Mouse (Mus musculus) ES-Bruce4 (cell line): ENCODE measurements around the gene Polr2g. TPM values are rescaled to one million over a fixed set of nuclear protein-coding genes. Genes with fewer than 3 reads are reported as not detected.

Experiments used
- H3K27ac ChIP-seq: 2 replicates; pipeline ENCODE4 v1.5.1; 2012; ENCODE audit warnings: low read length, inconsistent platforms; ENCODE audit not compliant: insufficient read depth
- H3K27me3 ChIP-seq: 2 replicates; pipeline ENCODE4 v1.6.1; 2012; ENCODE audit warnings: mild to moderate bottlenecking, low read length, inconsistent platforms; ENCODE audit not compliant: control insufficient read depth, poor library complexity, insufficient read depth, severe bottlenecking
- H3K36me3 ChIP-seq: 2 replicates; pipeline ENCODE4 v1.6.1; 2012; ENCODE audit warnings: inconsistent platforms, mild to moderate bottlenecking, low read length, moderate library complexity; ENCODE audit not compliant: control insufficient read depth, poor library complexity, insufficient read depth, severe bottlenecking
- H3K4me1 ChIP-seq: one replicate; pipeline ENCODE4 v1.8.1; 2011; ENCODE audit warnings: low read length; ENCODE audit not compliant: control insufficient read depth, insufficient read depth
- H3K4me3 ChIP-seq: 2 replicates; pipeline ENCODE4 v1.5.1; 2011; ENCODE audit warnings: low read depth, mild to moderate bottlenecking, low read length
- H3K9ac ChIP-seq: 2 replicates; pipeline ENCODE4 v1.6.1; 2012; ENCODE audit warnings: low read depth, mild to moderate bottlenecking, inconsistent platforms; ENCODE audit not compliant: poor library complexity, severe bottlenecking
- H3K9me3 ChIP-seq: replicated peaks from 2 replicates; pipeline ENCODE4 v1.6.1; 2012; ENCODE audit warnings: mild to moderate bottlenecking, low read length, inconsistent platforms; ENCODE audit not compliant: control insufficient read depth, poor library complexity, insufficient read depth, severe bottlenecking
- CTCF ChIP-seq: IDR thresholded peaks from one replicate; pipeline ENCODE4 v1.8.1; 2011; ENCODE audit warnings: low read depth, low read length
- EP300 ChIP-seq: IDR thresholded peaks from 2 replicates; pipeline ENCODE4 v1.6.1; 2011; ENCODE audit warnings: low read depth, low read length; ENCODE audit not compliant: insufficient read depth
- POLR2A ChIP-seq: IDR thresholded peaks from one replicate; pipeline ENCODE4 v1.8.1; 2011; ENCODE audit warnings: low read length; ENCODE audit not compliant: insufficient read depth
- polyA plus RNA-seq: library from polyadenylated mRNA; stranded (reverse); fragments of >200 nt; gene quantifications from 2 replicates; pipeline ENCODE4 v1.2.4, GENCODE M21; 2011; ENCODE audit warnings: low read depth; ENCODE audit not compliant: missing spikeins, insufficient read depth, insufficient read length

Gene Polr2g
- polyA plus RNA-seq, 1 experiment = 103 TPM

DNA sequence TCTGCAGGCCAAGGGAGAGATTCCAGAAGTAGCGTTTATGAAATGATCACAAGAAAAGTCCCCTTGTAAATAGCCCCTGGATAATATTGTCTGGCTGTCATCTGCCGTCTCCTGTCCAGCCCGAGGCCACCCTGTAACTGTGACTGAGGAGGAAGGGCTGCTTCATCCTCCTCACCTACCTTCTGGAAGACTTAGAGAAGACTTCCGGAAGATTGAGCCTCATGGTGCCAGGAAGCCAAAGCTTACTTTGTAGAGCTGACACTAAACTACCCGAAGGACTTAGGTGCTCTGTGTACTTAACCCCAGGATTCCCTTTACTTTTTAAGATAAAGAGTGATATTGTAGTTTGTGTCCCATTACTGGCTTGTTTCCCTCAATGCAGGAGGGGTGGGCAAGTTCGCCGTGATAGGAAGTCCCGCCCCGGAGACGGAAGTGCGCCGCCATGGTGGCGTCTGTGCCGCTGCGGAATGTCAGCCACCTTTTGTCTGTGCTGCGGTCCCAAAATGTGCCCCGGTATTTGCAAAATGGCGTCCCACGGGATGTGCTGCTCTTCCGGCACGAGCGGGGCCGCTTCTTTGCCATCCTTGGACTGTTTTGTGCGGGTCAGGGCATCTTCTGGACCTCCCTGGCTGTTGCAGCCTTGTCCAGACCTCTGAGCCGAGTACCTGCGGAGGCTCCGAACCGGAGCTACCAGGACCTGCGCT lies 27.7 kb downstream of the Polr2g start, which contains the start of gene Tmem223:
Tmem223 (plus strand) TSS at position 430 of the 704 bp plus-strand sequence.
- Histone ChIP-seq H3K9ac (peak within 1 kb of the TSS; percentile 75), H3K4me3 (peak within 1 kb of the TSS; percentile 94), H3K27me3 (no peaks in the 10 kb centered on the region), H3K4me1 (no peaks in the 10 kb centered on the region), H3K36me3 (peaks cover 37% of the 10 kb centered on the region), H3K9me3 (no peaks in the 10 kb centered on the region), H3K27ac (peak within 1 kb of the TSS; percentile 37)
- TF ChIP-seq CTCF (no peak), POLR2A (peak; percentile 94), EP300 (no peak)

- no peak for TF ChIP-seq CTCF
- no peak for TF ChIP-seq EP300
- no peak for TF ChIP-seq POLR2A
- Histone ChIP-seq H3K36me3 (peaks cover 67% of the 10 kb centered on the region), H3K4me3 (no peak overlapping the region), H3K4me1 (no peaks in the 10 kb centered on the region), H3K9ac (no peak overlapping the region), H3K27me3 (no peaks in the 10 kb centered on the region), H3K9me3 (peaks cover 16% of the 10 kb centered on the region), H3K27ac (no peak overlapping the region)
Measured at GRCm38 (mm10) chr19:8765562-8765961, 32.8 kb downstream of the Polr2g start.

GRCm38 (mm10) chr19:8763276-8763675 lies 35.1 kb downstream of the Polr2g start:
- Histone ChIP-seq H3K4me1 (no peaks in the 10 kb centered on the region), H3K27me3 (no peaks in the 10 kb centered on the region), H3K9me3 (peaks cover 16% of the 10 kb centered on the region), H3K4me3 (no peak overlapping the region), H3K36me3 (peaks cover 58% of the 10 kb centered on the region), H3K27ac (no peak overlapping the region), H3K9ac (no peak overlapping the region)
- TF ChIP-seq EP300 (no peak), POLR2A (no peak), CTCF (no peak)

DNA sequence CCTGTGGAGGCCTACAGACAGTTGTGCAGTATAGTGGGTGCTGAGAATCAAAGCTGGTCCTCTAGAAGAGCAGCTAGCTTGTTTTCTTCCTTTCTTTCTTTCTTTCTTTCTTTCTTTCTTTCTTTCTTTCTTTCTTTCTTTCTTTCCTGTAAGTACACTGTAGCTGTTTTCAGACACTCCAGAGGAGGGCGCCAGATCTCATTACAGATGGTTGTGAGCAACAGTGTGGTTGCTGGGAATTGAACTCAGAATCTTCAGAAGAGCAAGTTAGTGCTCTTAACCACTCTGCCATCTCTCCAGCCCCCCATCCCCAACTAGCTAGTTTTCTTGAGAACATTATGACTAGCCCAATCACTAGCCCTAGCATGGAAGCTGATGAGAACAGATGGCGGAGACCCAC lies 37.6 kb downstream of the Polr2g start:
- Histone ChIP-seq H3K36me3 (peaks cover 36% of the 10 kb centered on the region), H3K27ac (no peak overlapping the region), H3K27me3 (no peaks in the 10 kb centered on the region), H3K9me3 (peaks cover 16% of the 10 kb centered on the region), H3K4me1 (no peaks in the 10 kb centered on the region), H3K4me3 (no peak overlapping the region), H3K9ac (no peak overlapping the region)
- TF ChIP-seq EP300 (no peak), POLR2A (no peak), CTCF (peak; percentile 1)

DNA sequence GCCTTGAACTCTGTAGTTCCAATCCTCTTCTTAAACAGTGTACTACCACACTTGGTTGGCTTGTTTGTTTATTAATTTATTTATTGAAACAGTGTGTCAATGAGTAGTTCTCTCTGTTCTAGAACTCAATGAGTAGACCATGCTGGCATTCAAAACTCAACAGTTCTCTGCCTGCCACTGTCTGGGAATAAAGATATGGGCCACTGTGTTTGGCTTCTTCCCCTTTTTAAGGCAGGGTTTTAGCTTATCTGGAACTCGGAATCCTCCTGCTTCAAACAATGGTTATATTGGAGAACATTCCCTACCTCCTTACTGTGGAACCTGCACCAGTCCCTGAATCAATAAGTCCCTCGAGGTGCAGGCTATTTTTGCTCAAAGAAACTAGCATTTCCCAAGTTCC lies 39.5 kb downstream of the Polr2g start:
- no peak overlapping the region for H3K27ac ChIP-seq
- peaks cover 20% of the 10 kb centered on the region for H3K36me3 ChIP-seq
- H3K4me3 ChIP-seq = no peak overlapping the region
- H3K27me3 ChIP-seq = no peaks in the 10 kb centered on the region
- no peak for TF ChIP-seq EP300
- TF ChIP-seq POLR2A = no peak
- TF ChIP-seq CTCF = no peak
- peak overlapping the region; percentile 95; the same call in 1 of the 2 replicates for H3K9ac ChIP-seq
- peaks cover 2% of the 10 kb centered on the region; the same call in 1 of the 2 replicates for H3K9me3 ChIP-seq
- no peaks in the 10 kb centered on the region for H3K4me1 ChIP-seq

DNA sequence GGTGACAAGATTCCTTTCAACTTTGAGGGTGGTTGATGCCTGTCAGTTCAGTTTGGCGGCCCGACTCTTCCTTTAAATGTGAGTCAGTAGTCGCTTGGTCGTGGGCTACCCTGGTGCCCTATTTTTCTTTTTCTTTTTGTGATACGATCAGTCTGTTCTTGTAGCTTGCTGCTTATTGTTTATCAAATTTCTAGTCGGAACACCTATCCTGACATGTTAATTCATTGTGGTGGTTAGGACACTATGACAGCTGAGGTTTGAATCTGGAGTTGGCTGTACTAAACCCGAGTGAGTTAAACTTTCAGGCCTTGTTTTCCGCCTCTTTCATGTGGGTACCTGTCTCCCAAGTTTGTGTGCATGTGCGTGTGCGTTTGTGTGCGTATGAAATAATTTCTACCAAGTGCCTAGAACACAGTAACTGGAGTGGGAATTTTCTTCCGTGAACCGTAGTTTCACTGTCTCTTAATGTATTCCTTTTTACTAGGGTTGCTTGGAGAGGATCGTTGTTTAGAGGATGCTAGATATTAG lies 40.8 kb downstream of the Polr2g start:
- no peaks in the 10 kb centered on the region for H3K4me1 ChIP-seq
- H3K9me3 ChIP-seq = no peaks in the 10 kb centered on the region
- TF ChIP-seq CTCF (no peak), POLR2A (no peak), EP300 (no peak)
- H3K9ac ChIP-seq = peak overlapping the region; percentile 95
- H3K27ac ChIP-seq = no peak overlapping the region
- peaks cover 9% of the 10 kb centered on the region for H3K36me3 ChIP-seq
- peak overlapping the region; percentile 87 for H3K4me3 ChIP-seq
- H3K27me3 ChIP-seq = no peaks in the 10 kb centered on the region
